Mouse (Mus musculus): ENCODE results near the gene Serpina3k. TPM values are rescaled to one million over a fixed set of nuclear protein-coding genes. Genes with fewer than 3 reads are reported as not detected.
"Not testable (repeated sequence)": the region's sequence is repeated elsewhere in the genome, so short reads cannot be mapped to it uniquely, and the experiment has no call there.

Gene Serpina3k
- polyA plus RNA-seq, 1 experiment from 2014 or later, result not detected

GRCm38 (mm10) chr12:104379856-104380255 lies 41.6 kb downstream of the Serpina3k start:
- no peaks in the 10 kb centered on the region for H3K27me3 ChIP-seq (ENCODE audit: control insufficient read depth, insufficient read depth, low read length)
- no peak for DNase-seq (ENCODE audit: low spot score, missing footprints)
- no peak overlapping the region for H3K9ac ChIP-seq (ENCODE audit: low read length)
- no peak overlapping the region for H3K4me3 ChIP-seq (ENCODE audit: low read depth, low read length)
- 91% methylated on average over 11 of the region's 11 CpGs for WGBS
- H3K4me1 ChIP-seq (ENCODE audit: control insufficient read depth, insufficient read depth, low read length), result no peaks in the 10 kb centered on the region
- H3K4me2 ChIP-seq, result no peak overlapping the region
- H3K36me3 ChIP-seq (ENCODE audit: control insufficient read depth, insufficient read depth, low read length), result no peaks in the 10 kb centered on the region
- no peaks in the 10 kb centered on the region for H3K9me3 ChIP-seq (ENCODE audit: control insufficient read depth, low read length)
- ATAC-seq (ENCODE audit: low FRiP score), result no peak
- H3K27ac ChIP-seq (ENCODE audit: low read depth, low read length), result no peak overlapping the region

GRCm38 (mm10) chr12:104381071-104381604 lies 42.9 kb downstream of the Serpina3k start:
- H3K9ac ChIP-seq (ENCODE audit: low read length); ATAC-seq (ENCODE audit: low FRiP score); DNase-seq (ENCODE audit: low spot score, missing footprints); H3K4me3 ChIP-seq (ENCODE audit: low read depth, low read length); H3K4me2 ChIP-seq; H3K27ac ChIP-seq (ENCODE audit: low read depth, low read length); H3K9me3 ChIP-seq (ENCODE audit: control insufficient read depth, low read length); H3K4me1 ChIP-seq (ENCODE audit: control insufficient read depth, insufficient read depth, low read length); H3K36me3 ChIP-seq (ENCODE audit: control insufficient read depth, insufficient read depth, low read length); H3K27me3 ChIP-seq (ENCODE audit: control insufficient read depth, insufficient read depth, low read length): not testable (repeated sequence)
- WGBS, result 88% methylated on average over 8 of the region's 8 CpGs

GRCm38 (mm10) chr12:104385987-104386386 lies 47.7 kb downstream of the Serpina3k start:
- not testable (repeated sequence) for H3K36me3 ChIP-seq (ENCODE audit: control insufficient read depth, insufficient read depth, low read length); ATAC-seq (ENCODE audit: low FRiP score); H3K27me3 ChIP-seq (ENCODE audit: control insufficient read depth, insufficient read depth, low read length); H3K4me1 ChIP-seq (ENCODE audit: control insufficient read depth, insufficient read depth, low read length); H3K9ac ChIP-seq (ENCODE audit: low read length); H3K4me3 ChIP-seq (ENCODE audit: low read depth, low read length); H3K9me3 ChIP-seq (ENCODE audit: control insufficient read depth, low read length); DNase-seq (ENCODE audit: low spot score, missing footprints); H3K4me2 ChIP-seq; H3K27ac ChIP-seq (ENCODE audit: low read depth, low read length)

GRCm38 (mm10) chr12:104386878-104387277 lies 48.6 kb downstream of the Serpina3k start:
- ATAC-seq (ENCODE audit: low FRiP score); H3K9me3 ChIP-seq (ENCODE audit: control insufficient read depth, low read length); H3K4me3 ChIP-seq (ENCODE audit: low read depth, low read length); H3K27me3 ChIP-seq (ENCODE audit: control insufficient read depth, insufficient read depth, low read length); H3K36me3 ChIP-seq (ENCODE audit: control insufficient read depth, insufficient read depth, low read length); H3K4me1 ChIP-seq (ENCODE audit: control insufficient read depth, insufficient read depth, low read length); H3K4me2 ChIP-seq; H3K9ac ChIP-seq (ENCODE audit: low read length); H3K27ac ChIP-seq (ENCODE audit: low read depth, low read length); DNase-seq (ENCODE audit: low spot score, missing footprints): not testable (repeated sequence)
- WGBS, result 68% methylated on average over 2 of the region's 2 CpGs

GRCm38 (mm10) chr12:104388477-104388876 lies 50.2 kb downstream of the Serpina3k start:
- H3K4me1 ChIP-seq (ENCODE audit: control insufficient read depth, insufficient read depth, low read length), result no peaks in the 10 kb centered on the region
- no peaks in the 10 kb centered on the region for H3K27me3 ChIP-seq (ENCODE audit: control insufficient read depth, insufficient read depth, low read length)
- no peak overlapping the region for H3K4me2 ChIP-seq
- no peak for ATAC-seq (ENCODE audit: low FRiP score)
- H3K4me3 ChIP-seq (ENCODE audit: low read depth, low read length), result no peak overlapping the region
- no peaks in the 10 kb centered on the region for H3K9me3 ChIP-seq (ENCODE audit: control insufficient read depth, low read length)
- H3K9ac ChIP-seq (ENCODE audit: low read length), result no peak overlapping the region
- H3K27ac ChIP-seq (ENCODE audit: low read depth, low read length), result no peak overlapping the region
- no peak for DNase-seq (ENCODE audit: low spot score, missing footprints)
- H3K36me3 ChIP-seq (ENCODE audit: control insufficient read depth, insufficient read depth, low read length), result no peaks in the 10 kb centered on the region

- not testable (repeated sequence) for H3K4me3 ChIP-seq (ENCODE audit: low read depth, low read length); H3K4me1 ChIP-seq (ENCODE audit: control insufficient read depth, insufficient read depth, low read length); ATAC-seq (ENCODE audit: low FRiP score); H3K27ac ChIP-seq (ENCODE audit: low read depth, low read length); H3K4me2 ChIP-seq; H3K36me3 ChIP-seq (ENCODE audit: control insufficient read depth, insufficient read depth, low read length); DNase-seq (ENCODE audit: low spot score, missing footprints); H3K27me3 ChIP-seq (ENCODE audit: control insufficient read depth, insufficient read depth, low read length); H3K9ac ChIP-seq (ENCODE audit: low read length); H3K9me3 ChIP-seq (ENCODE audit: control insufficient read depth, low read length)
- 84% methylated on average over 2 of the region's 2 CpGs for WGBS
These were observed 52.8 kb downstream of the Serpina3k start for GRCm38 (mm10) chr12:104391057-104391456.

Other genes with a start within 250 kb of the Serpina3k start
- not detected in 2 replicates for gene Serpina5, start 237.4 kb upstream of the Serpina3k start, polyA plus RNA-seq (2014; fragmentation: Nextera tagmentation; extraction: Ambion mirVana)
- not detected in 2 replicates for gene Serpina3a, start 225.8 kb upstream of the Serpina3k start, polyA plus RNA-seq (2014; fragmentation: Nextera tagmentation; extraction: Ambion mirVana)
- not detected in 2 replicates for gene Serpina3b, start 210.5 kb upstream of the Serpina3k start, polyA plus RNA-seq (2014; fragmentation: Nextera tagmentation; extraction: Ambion mirVana)
- not detected in 2 replicates for gene Serpina3c, start 184.6 kb upstream of the Serpina3k start, polyA plus RNA-seq (2014; fragmentation: Nextera tagmentation; extraction: Ambion mirVana)
- gene Serpina3f, start 123.9 kb upstream of the Serpina3k start, polyA plus RNA-seq (2014; fragmentation: Nextera tagmentation; extraction: Ambion mirVana), result 0.40 and 0.55 TPM in 2 replicates
- gene Serpina3g, start 102.2 kb upstream of the Serpina3k start, polyA plus RNA-seq (2014; fragmentation: Nextera tagmentation; extraction: Ambion mirVana), result 0.26 and 0.44 TPM in 2 replicates
- gene Serpina3i, start 75.4 kb upstream of the Serpina3k start, polyA plus RNA-seq (2014; fragmentation: Nextera tagmentation; extraction: Ambion mirVana), result 0.14 TPM in 1 of 2 replicates, not detected in the other
- gene Serpina3j, start 23.9 kb upstream of the Serpina3k start, polyA plus RNA-seq (2014; fragmentation: Nextera tagmentation; extraction: Ambion mirVana), result not detected in 2 replicates
- gene Serpina3m, start within 50 bp of the Serpina3k start, polyA plus RNA-seq (2014; fragmentation: Nextera tagmentation; extraction: Ambion mirVana), result not detected in 2 replicates
- gene Serpina3n, start 68.2 kb downstream of the Serpina3k start, polyA plus RNA-seq (2014; fragmentation: Nextera tagmentation; extraction: Ambion mirVana), result not detected in 2 replicates
- gene Gsc, start 134.8 kb downstream of the Serpina3k start, polyA plus RNA-seq (2014; fragmentation: Nextera tagmentation; extraction: Ambion mirVana), result 0.17 and 0.59 TPM in 2 replicates

Measured in midbrain, embryonic 11.5 days (tissue).